Mouse (Mus musculus) midbrain, embryonic 10.5 days (tissue): ENCODE measurements at regions not wholly inside any gene's neighbourhood (a gene's known extent, or its start where the extent isn't known, plus 50 kb on each side); places are given as distances from the start of the nearest gene placed in this dataset.
A peak's percentile ranks its signal among the peaks of the same experiment; 100 is the strongest.

ENCODE experiments used
- DNase-seq: peaks from one replicate; pipeline ENCODE4 v3.0.0-alpha.2; 2017; ENCODE audit warnings: low spot score
- H3K27ac ChIP-seq: fragments of 300-500 bp; sonication (generic); replicated peaks from 2 replicates; pipeline ENCODE4 v1.5.1; 2016; ENCODE audit warnings: mild to moderate bottlenecking
- H3K27me3 ChIP-seq: fragments of 300-500 bp; sonication (generic); 2 replicates; pipeline ENCODE4 v1.6.1; 2016; ENCODE audit warnings: low read depth, mild to moderate bottlenecking; ENCODE audit not compliant: poor library complexity, severe bottlenecking
- H3K36me3 ChIP-seq: fragments of 300-500 bp; sonication (generic); 2 replicates; pipeline ENCODE4 v1.6.1; 2016; ENCODE audit warnings: mild to moderate bottlenecking, moderate library complexity
- H3K4me1 ChIP-seq: fragments of 300-500 bp; sonication (generic); 2 replicates; pipeline ENCODE4 v1.6.1; 2016
- H3K4me3 ChIP-seq: fragments of 300-500 bp; sonication (generic); 2 replicates; pipeline ENCODE4 v1.5.1; 2016; ENCODE audit warnings: mild to moderate bottlenecking, moderate library complexity
- H3K9me3 ChIP-seq: fragments of 300-500 bp; sonication (generic); replicated peaks from 2 replicates; pipeline ENCODE4 v1.6.1; 2016; ENCODE audit warnings: mild to moderate bottlenecking
- WGBS: fragments of 180-500 bp; shearing (Covaris S2); methylation state at CpG from one replicate; pipeline ENCODE4 v1.1.7; 2016; 5-methylcytosine and 5-hydroxymethylcytosine counted together

- Histone ChIP-seq H3K27me3 (peaks cover 8% of the 10 kb centered on the region; the same call in 1 of the 2 replicates), H3K36me3 (no peaks in the 10 kb centered on the region), H3K4me3 (no peak overlapping the region), H3K4me1 (peaks cover 18% of the 10 kb centered on the region), H3K9me3 (no peaks in the 10 kb centered on the region), H3K27ac (no peak overlapping the region)
- WGBS = 41% methylated on average over 4 of the region's 4 CpGs
- no peak for DNase-seq
Measured at GRCm38 (mm10) chr13:57146708-57147107, 250.9 kb upstream of the Trpc7 start.

- H3K27ac ChIP-seq = peak overlapping the region; percentile 65
- H3K4me1 ChIP-seq = peaks cover 18% of the 10 kb centered on the region
- peaks cover 8% of the 10 kb centered on the region; the same call in 1 of the 2 replicates for H3K27me3 ChIP-seq
- WGBS = 38% methylated on average over 2 of the region's 2 CpGs
- no peak overlapping the region for H3K4me3 ChIP-seq
- H3K9me3 ChIP-seq = no peaks in the 10 kb centered on the region
- no peaks in the 10 kb centered on the region for H3K36me3 ChIP-seq
- no peak for DNase-seq
Measured at GRCm38 (mm10) chr13:57145782-57146181, 250.0 kb upstream of the Trpc7 start.

- no peak overlapping the region for H3K27ac ChIP-seq
- H3K9me3 ChIP-seq = no peaks in the 10 kb centered on the region
- DNase-seq = no peak
- 73% methylated on average over 5 of the region's 5 CpGs for WGBS
- H3K36me3 ChIP-seq = no peaks in the 10 kb centered on the region
- H3K27me3 ChIP-seq = peaks cover 8% of the 10 kb centered on the region; the same call in 1 of the 2 replicates
- no peak overlapping the region for H3K4me3 ChIP-seq
- H3K4me1 ChIP-seq = peaks cover 24% of the 10 kb centered on the region
Measured at GRCm38 (mm10) chr13:57142851-57143250, 247.1 kb upstream of the Trpc7 start.

- WGBS = 30% methylated on average over 2 of the region's 2 CpGs
- no peak overlapping the region for H3K4me3 ChIP-seq
- H3K36me3 ChIP-seq = no peaks in the 10 kb centered on the region
- no peaks in the 10 kb centered on the region for H3K9me3 ChIP-seq
- H3K4me1 ChIP-seq = peaks cover 24% of the 10 kb centered on the region
- no peak overlapping the region for H3K27ac ChIP-seq
- H3K27me3 ChIP-seq = peaks cover 8% of the 10 kb centered on the region; the same call in 1 of the 2 replicates
- DNase-seq = no peak
Measured at GRCm38 (mm10) chr13:57142441-57142840, 246.6 kb upstream of the Trpc7 start.

GRCm38 (mm10) chr13:57115936-57116335 lies 220.1 kb upstream of the Trpc7 start:
- 65% methylated on average over 9 of the region's 9 CpGs for WGBS
- H3K27ac ChIP-seq = no peak overlapping the region
- H3K4me1 ChIP-seq = no peaks in the 10 kb centered on the region
- DNase-seq = no peak
- no peaks in the 10 kb centered on the region for H3K9me3 ChIP-seq
- no peaks in the 10 kb centered on the region for H3K36me3 ChIP-seq
- H3K4me3 ChIP-seq = no peak overlapping the region
- no peaks in the 10 kb centered on the region for H3K27me3 ChIP-seq

- Histone ChIP-seq H3K4me3 (peak overlapping the region; percentile 25; the same call in 1 of the 2 replicates), H3K27me3 (no peaks in the 10 kb centered on the region), H3K9me3 (no peaks in the 10 kb centered on the region), H3K4me1 (peaks cover 29% of the 10 kb centered on the region), H3K27ac (peak overlapping the region; percentile 86), H3K36me3 (no peaks in the 10 kb centered on the region)
- DNase-seq = peak; percentile 63
- 4% methylated on average over 12 of the region's 12 CpGs for WGBS
Measured at GRCm38 (mm10) chr13:57107956-57108355, 212.2 kb upstream of the Trpc7 start.

- Histone ChIP-seq H3K36me3 (no peaks in the 10 kb centered on the region), H3K27me3 (no peaks in the 10 kb centered on the region), H3K9me3 (no peaks in the 10 kb centered on the region), H3K4me1 (peaks cover 14% of the 10 kb centered on the region; the same call in 1 of the 2 replicates), H3K4me3 (no peak overlapping the region), H3K27ac (no peak overlapping the region)
- WGBS = 88% methylated on average over 7 of the region's 7 CpGs
- DNase-seq = no peak
Measured at GRCm38 (mm10) chr13:57099601-57100000, 203.8 kb upstream of the Trpc7 start.

- no peaks in the 10 kb centered on the region for H3K27me3 ChIP-seq
- no peaks in the 10 kb centered on the region for H3K36me3 ChIP-seq
- DNase-seq = no peak
- no peak overlapping the region for H3K27ac ChIP-seq
- no peaks in the 10 kb centered on the region for H3K4me1 ChIP-seq
- H3K9me3 ChIP-seq = no peaks in the 10 kb centered on the region
- no peak overlapping the region for H3K4me3 ChIP-seq
- 93% methylated on average over 8 of the region's 8 CpGs for WGBS
Measured at GRCm38 (mm10) chr13:57091886-57092285, 196.1 kb upstream of the Trpc7 start.

- H3K27ac ChIP-seq = no peak overlapping the region
- no peaks in the 10 kb centered on the region for H3K9me3 ChIP-seq
- no peak overlapping the region for H3K4me3 ChIP-seq
- no peaks in the 10 kb centered on the region for H3K4me1 ChIP-seq
- WGBS = 87% methylated on average over 13 of the region's 13 CpGs
- no peaks in the 10 kb centered on the region for H3K27me3 ChIP-seq
- no peaks in the 10 kb centered on the region for H3K36me3 ChIP-seq
- no peak for DNase-seq
Measured at GRCm38 (mm10) chr13:57089381-57090075, 193.7 kb upstream of the Trpc7 start.

- Histone ChIP-seq H3K27ac (no peak overlapping the region), H3K36me3 (no peaks in the 10 kb centered on the region), H3K4me3 (no peak overlapping the region), H3K4me1 (no peaks in the 10 kb centered on the region), H3K27me3 (no peaks in the 10 kb centered on the region), H3K9me3 (no peaks in the 10 kb centered on the region)
- no peak for DNase-seq
- WGBS = 90% methylated on average over 6 of the region's 6 CpGs
Measured at GRCm38 (mm10) chr13:57087966-57088365, 192.2 kb upstream of the Trpc7 start.

- no peak for DNase-seq
- no peaks in the 10 kb centered on the region for H3K36me3 ChIP-seq
- no peak overlapping the region for H3K4me3 ChIP-seq
- no peak overlapping the region for H3K27ac ChIP-seq
- no peaks in the 10 kb centered on the region for H3K27me3 ChIP-seq
- 92% methylated on average over 5 of the region's 5 CpGs for WGBS
- H3K4me1 ChIP-seq = no peaks in the 10 kb centered on the region
- no peaks in the 10 kb centered on the region for H3K9me3 ChIP-seq
Measured at GRCm38 (mm10) chr13:57087398-57087797, 191.6 kb upstream of the Trpc7 start.

GRCm38 (mm10) chr13:57083751-57084150 lies 188.0 kb upstream of the Trpc7 start:
- 82% methylated on average over 5 of the region's 5 CpGs for WGBS
- Histone ChIP-seq H3K27me3 (no peaks in the 10 kb centered on the region), H3K4me3 (no peak overlapping the region), H3K36me3 (no peaks in the 10 kb centered on the region), H3K9me3 (no peaks in the 10 kb centered on the region), H3K27ac (no peak overlapping the region), H3K4me1 (peaks cover 5% of the 10 kb centered on the region; the same call in 1 of the 2 replicates)
- no peak for DNase-seq

- Histone ChIP-seq H3K9me3 (0 out of 2 replicates have a peak, but pooled peaks cover 3% of the 10 kb centered on the region), H3K36me3 (no peaks in the 10 kb centered on the region), H3K27ac (no peak overlapping the region), H3K4me3 (no peak overlapping the region), H3K4me1 (no peaks in the 10 kb centered on the region), H3K27me3 (no peaks in the 10 kb centered on the region)
- 86% methylated on average over 5 of the region's 5 CpGs for WGBS
- DNase-seq = no peak
Measured at GRCm38 (mm10) chr13:57070479-57070878, 174.7 kb upstream of the Trpc7 start.
